Mouse (Mus musculus): ENCODE results near the gene H2-M10.3. TPM values are rescaled to one million over a fixed set of nuclear protein-coding genes. Genes with fewer than 3 reads are reported as not detected.
A peak's percentile ranks its signal among the peaks of the same experiment; 100 is the strongest.
"Not testable (repeated sequence)": the region's sequence is repeated elsewhere in the genome, so short reads cannot be mapped to it uniquely, and the experiment has no call there.

The H2-M10.3 gene
- not detected in 2 replicates for polyA plus RNA-seq (2015; fragmentation: Nextera tagmentation; extraction: Ambion mirVana)

- not testable (repeated sequence) for H3K4me1 ChIP-seq; H3K9me3 ChIP-seq; ATAC-seq (replicated peaks); H3K27me3 ChIP-seq; H3K4me2 ChIP-seq (replicated peaks); H3K27ac ChIP-seq (replicated peaks); H3K4me3 ChIP-seq; H3K36me3 ChIP-seq; H3K9ac ChIP-seq (replicated peaks)
- 94% methylated on average over 2 of the region's 2 CpGs for WGBS
These were observed at the start of gene H2-M10.3 for GRCm38 (mm10) chr17:36368317-36368716. H2-M10.3 (minus strand) TSS chr17:36368417.

DNA sequence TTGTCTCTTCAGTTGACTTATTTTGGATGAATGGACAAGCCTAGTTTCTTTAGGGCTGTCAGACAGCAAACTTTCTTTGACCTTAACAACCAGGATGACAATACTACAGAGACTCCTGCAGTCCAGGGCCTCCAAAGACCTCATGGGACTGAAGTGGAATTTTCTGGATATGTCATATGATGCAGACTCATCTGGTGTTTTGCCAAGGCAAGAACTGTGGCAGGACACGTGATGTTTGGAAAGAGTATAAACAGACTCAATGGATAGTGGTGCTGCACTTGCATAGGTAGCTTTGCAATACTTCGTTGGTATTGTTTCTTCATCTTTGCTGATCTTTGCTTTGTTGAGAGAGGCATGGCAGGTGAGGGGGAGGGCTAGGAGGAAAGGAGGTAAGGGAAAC lies 49.2 kb upstream of the H2-M10.3 start:
- no peaks in the 10 kb centered on the region for H3K36me3 ChIP-seq
- 61% methylated on average over 2 of the region's 2 CpGs for WGBS

GRCm38 (mm10) chr17:36415407-36415806 lies 47.2 kb upstream of the H2-M10.3 start:
- Histone ChIP-seq H3K4me3 (no peak overlapping the region), H3K27me3 (no peaks in the 10 kb centered on the region), H3K9ac (replicated peaks) (no peak overlapping the region), H3K4me2 (replicated peaks) (no peak overlapping the region), H3K9me3 (no peaks in the 10 kb centered on the region), H3K27ac (replicated peaks) (no peak overlapping the region), H3K4me1 (no peaks in the 10 kb centered on the region), H3K36me3 (no peaks in the 10 kb centered on the region)
- WGBS: 55% methylated on average over 1 of the region's 1 CpGs
- ATAC-seq (replicated peaks): no peak

More for the DNA sequence above, 49.2 kb upstream of the H2-M10.3 start:
- Histone ChIP-seq H3K4me2 (replicated peaks) (no peak overlapping the region), H3K27me3 (no peaks in the 10 kb centered on the region), H3K4me1 (no peaks in the 10 kb centered on the region), H3K9ac (replicated peaks) (no peak overlapping the region), H3K9me3 (no peaks in the 10 kb centered on the region), H3K27ac (replicated peaks) (no peak overlapping the region), H3K4me3 (no peak overlapping the region)
- no peak for ATAC-seq (replicated peaks)

DNA sequence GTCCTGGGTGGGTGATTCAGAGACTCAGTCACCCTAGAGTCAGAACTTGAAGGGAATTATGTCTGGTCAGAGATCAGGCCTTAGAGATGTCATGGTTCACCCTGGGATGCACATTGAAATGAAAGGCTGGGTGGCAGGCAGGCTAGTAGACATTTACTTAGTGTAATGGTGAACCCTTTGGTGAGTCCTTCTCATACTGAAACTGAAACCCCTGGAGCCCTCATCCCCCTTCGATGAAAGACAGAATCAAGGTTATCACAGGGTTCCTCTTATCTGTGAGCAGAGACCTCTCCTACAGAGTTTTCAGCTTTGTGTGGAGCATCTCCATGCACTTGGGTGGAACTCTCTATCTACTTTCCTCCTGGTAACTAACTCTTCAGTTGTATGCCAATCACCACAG lies 46.1 kb upstream of the H2-M10.3 start:
- Histone ChIP-seq H3K27ac (replicated peaks) (no peak overlapping the region), H3K27me3 (no peaks in the 10 kb centered on the region), H3K4me3 (no peak overlapping the region), H3K36me3 (no peaks in the 10 kb centered on the region), H3K9ac (replicated peaks) (no peak overlapping the region), H3K4me2 (replicated peaks) (no peak overlapping the region), H3K9me3 (no peaks in the 10 kb centered on the region), H3K4me1 (no peaks in the 10 kb centered on the region)
- WGBS: 85% methylated on average over 1 of the region's 1 CpGs
- no peak for ATAC-seq (replicated peaks)

- 87% methylated on average over 2 of the region's 2 CpGs for WGBS
These were observed 21.7 kb upstream of the H2-M10.3 start for GRCm38 (mm10) chr17:36389907-36390306.

DNA sequence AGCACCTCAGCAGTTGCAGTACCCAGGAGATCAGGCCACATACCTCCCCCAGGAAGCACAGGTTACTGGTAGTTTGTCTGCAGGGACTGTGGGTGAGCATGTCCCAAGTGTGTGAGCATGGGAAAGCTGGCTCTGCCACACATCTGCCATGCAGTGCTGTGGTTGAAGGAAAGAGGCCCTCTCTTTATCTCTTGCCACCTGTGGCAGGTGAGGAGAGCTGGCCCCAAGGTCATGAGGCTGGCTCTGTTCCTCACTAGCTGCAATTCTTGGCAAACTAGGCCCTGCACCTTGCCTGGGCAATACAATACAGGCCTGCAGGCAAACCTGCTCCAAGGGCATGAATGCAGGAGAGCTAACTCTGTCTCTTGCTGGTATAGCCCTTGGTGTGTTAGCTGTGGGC lies 5.8 kb downstream of the H2-M10.3 start:
- not testable (repeated sequence) for H3K27me3 ChIP-seq; H3K4me1 ChIP-seq; H3K4me2 ChIP-seq (replicated peaks); H3K9me3 ChIP-seq; ATAC-seq (replicated peaks); H3K27ac ChIP-seq (replicated peaks); H3K36me3 ChIP-seq; H3K9ac ChIP-seq (replicated peaks); H3K4me3 ChIP-seq

More at GRCm38 (mm10) chr17:36389907-36390306, 21.7 kb upstream of the H2-M10.3 start:
- ATAC-seq (replicated peaks): no peak
- Histone ChIP-seq H3K4me3 (no peak overlapping the region), H3K9me3 (no peaks in the 10 kb centered on the region), H3K36me3 (no peaks in the 10 kb centered on the region), H3K9ac (replicated peaks) (no peak overlapping the region), H3K4me2 (replicated peaks) (no peak overlapping the region), H3K27me3 (no peaks in the 10 kb centered on the region), H3K27ac (replicated peaks) (no peak overlapping the region), H3K4me1 (no peaks in the 10 kb centered on the region)

DNA sequence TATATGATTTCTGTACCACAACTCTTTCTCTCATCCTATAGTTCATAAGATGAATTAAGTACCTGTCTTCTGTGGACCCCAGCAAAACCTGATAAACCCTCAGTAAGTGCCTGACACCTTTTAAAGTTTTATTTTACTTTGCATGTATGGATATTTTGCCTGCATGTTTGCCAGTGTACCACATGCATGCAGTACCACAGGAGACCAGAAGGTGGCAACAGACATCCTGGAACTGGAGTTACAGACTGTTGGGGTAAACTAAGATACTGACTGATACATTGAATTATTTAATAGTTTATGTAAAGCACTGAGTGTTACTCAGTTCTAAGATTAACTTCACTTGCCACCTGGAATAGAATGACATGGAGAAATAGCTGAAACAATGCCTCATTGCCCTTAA lies 10.7 kb downstream of the H2-M10.3 start:
- not testable (repeated sequence) for H3K9ac ChIP-seq (replicated peaks); H3K4me3 ChIP-seq; H3K27ac ChIP-seq (replicated peaks); H3K9me3 ChIP-seq; H3K4me1 ChIP-seq; H3K36me3 ChIP-seq; H3K27me3 ChIP-seq; H3K4me2 ChIP-seq (replicated peaks); ATAC-seq (replicated peaks)

DNA sequence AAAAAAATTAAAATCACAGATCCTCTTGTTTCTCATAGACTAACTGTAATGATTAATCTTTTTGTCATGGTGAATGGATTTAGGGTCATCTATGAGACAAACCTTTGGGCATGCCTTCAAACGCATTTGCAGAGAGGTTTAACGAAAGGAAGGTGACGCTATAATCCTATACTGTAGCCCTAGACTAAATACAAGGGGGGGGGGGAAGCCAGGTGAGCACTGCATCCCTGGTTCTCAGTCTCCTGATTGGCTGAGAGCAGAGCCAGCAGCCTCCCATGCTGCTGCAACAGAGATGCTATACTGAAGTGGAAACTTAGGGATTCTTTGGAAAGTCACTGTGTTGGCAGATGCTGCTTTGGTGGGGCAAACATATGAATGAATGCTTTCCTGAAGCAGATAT lies 12.5 kb downstream of the H2-M10.3 start:
- H3K27ac ChIP-seq (replicated peaks): no peak overlapping the region
- 27% methylated on average over 3 of the region's 3 CpGs for WGBS
- H3K36me3 ChIP-seq: no peaks in the 10 kb centered on the region
- no peak overlapping the region for H3K4me2 ChIP-seq (replicated peaks)
- no peaks in the 10 kb centered on the region for H3K9me3 ChIP-seq
- H3K4me1 ChIP-seq: no peaks in the 10 kb centered on the region
- H3K4me3 ChIP-seq: no peak overlapping the region
- no peaks in the 10 kb centered on the region for H3K27me3 ChIP-seq
- no peak for ATAC-seq (replicated peaks)
- H3K9ac ChIP-seq (replicated peaks): no peak overlapping the region

DNA sequence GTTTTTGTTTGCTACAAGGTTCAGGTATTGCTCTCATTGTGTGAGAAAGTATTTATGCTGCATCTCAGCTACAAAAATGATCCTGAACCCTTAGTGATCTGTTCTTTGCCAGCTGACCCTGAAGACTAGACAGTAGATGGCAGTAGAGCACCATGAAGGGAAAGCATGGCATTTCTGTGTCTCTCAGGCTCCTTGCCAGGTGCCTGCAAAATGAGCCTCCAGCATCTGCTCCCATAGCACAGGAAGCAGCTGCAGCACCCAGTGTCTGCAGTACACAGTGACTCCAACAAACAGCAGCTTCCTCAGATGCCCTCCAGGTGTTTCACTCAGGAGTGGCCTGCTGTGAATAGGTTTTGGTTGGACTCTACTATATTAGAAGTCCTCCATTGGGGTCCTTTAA lies 12.9 kb downstream of the H2-M10.3 start:
- not testable (repeated sequence) for H3K27ac ChIP-seq (replicated peaks); H3K27me3 ChIP-seq; H3K9ac ChIP-seq (replicated peaks); H3K4me2 ChIP-seq (replicated peaks); H3K4me1 ChIP-seq; H3K9me3 ChIP-seq; H3K4me3 ChIP-seq; H3K36me3 ChIP-seq
- ATAC-seq (replicated peaks): peak; percentile 76; the same call in 1 of the 2 replicates

GRCm38 (mm10) chr17:36326055-36326454 lies 42.2 kb downstream of the H2-M10.3 start, which contains the start of gene H2-M10.1:
H2-M10.1 (minus strand) TSS chr17:36326155.
- no peaks in the 10 kb centered on the region for H3K4me1 ChIP-seq
- no peak within 1 kb of the TSS for H3K9ac ChIP-seq (replicated peaks)
- H3K4me2 ChIP-seq (replicated peaks): no peak within 1 kb of the TSS
- WGBS: 91% methylated on average over 4 of the region's 4 CpGs
- H3K27me3 ChIP-seq: no peaks in the 10 kb centered on the region
- H3K4me3 ChIP-seq: no peak within 1 kb of the TSS
- ATAC-seq (replicated peaks): no peak
- H3K36me3 ChIP-seq: no peaks in the 10 kb centered on the region
- no peak within 1 kb of the TSS for H3K27ac ChIP-seq (replicated peaks)
- H3K9me3 ChIP-seq: no peaks in the 10 kb centered on the region

- Histone ChIP-seq H3K27me3 (no peaks in the 10 kb centered on the region), H3K27ac (replicated peaks) (peak overlapping the region; percentile 90), H3K9me3 (no peaks in the 10 kb centered on the region), H3K9ac (replicated peaks) (peak overlapping the region; percentile 59), H3K36me3 (no peaks in the 10 kb centered on the region), H3K4me1 (peaks cover 6% of the 10 kb centered on the region), H3K4me2 (replicated peaks) (peak overlapping the region; percentile 75), H3K4me3 (peak overlapping the region; percentile 58)
- peak; percentile 61 for ATAC-seq (replicated peaks)
- WGBS: 16% methylated on average over 5 of the region's 5 CpGs
These were observed 52.4 kb downstream of the H2-M10.3 start for GRCm38 (mm10) chr17:36315689-36316253.

GRCm38 (mm10) chr17:36315041-36315688 lies 53.1 kb downstream of the H2-M10.3 start:
- peak overlapping the region; percentile 75 for H3K4me2 ChIP-seq (replicated peaks)
- peak; percentile 93 for ATAC-seq (replicated peaks)
- H3K4me1 ChIP-seq: peaks cover 6% of the 10 kb centered on the region
- no peaks in the 10 kb centered on the region for H3K9me3 ChIP-seq
- peak overlapping the region; percentile 59 for H3K9ac ChIP-seq (replicated peaks)
- peak overlapping the region; percentile 90 for H3K27ac ChIP-seq (replicated peaks)
- under 1% methylated on average over 19 of the region's 19 CpGs for WGBS
- no peaks in the 10 kb centered on the region for H3K36me3 ChIP-seq
- peak overlapping the region; percentile 58 for H3K4me3 ChIP-seq
- H3K27me3 ChIP-seq: no peaks in the 10 kb centered on the region
